Mouse (Mus musculus) effector memory CD4-positive, alpha-beta T cell, adult 5 months (primary cell): ENCODE results near the gene Cdc42se1. TPM values are rescaled to one million over a fixed set of nuclear protein-coding genes. Genes with fewer than 3 reads are reported as not detected.

Experiments used
- polyA plus RNA-seq: library from polyadenylated mRNA; unstranded; fragments of 100-300 nt; shearing (Covaris generic); gene quantifications from one replicate; pipeline ENCODE4 v1.2.1, GENCODE M21; 2017

Gene Cdc42se1
- 249 TPM for polyA plus RNA-seq

DNA sequence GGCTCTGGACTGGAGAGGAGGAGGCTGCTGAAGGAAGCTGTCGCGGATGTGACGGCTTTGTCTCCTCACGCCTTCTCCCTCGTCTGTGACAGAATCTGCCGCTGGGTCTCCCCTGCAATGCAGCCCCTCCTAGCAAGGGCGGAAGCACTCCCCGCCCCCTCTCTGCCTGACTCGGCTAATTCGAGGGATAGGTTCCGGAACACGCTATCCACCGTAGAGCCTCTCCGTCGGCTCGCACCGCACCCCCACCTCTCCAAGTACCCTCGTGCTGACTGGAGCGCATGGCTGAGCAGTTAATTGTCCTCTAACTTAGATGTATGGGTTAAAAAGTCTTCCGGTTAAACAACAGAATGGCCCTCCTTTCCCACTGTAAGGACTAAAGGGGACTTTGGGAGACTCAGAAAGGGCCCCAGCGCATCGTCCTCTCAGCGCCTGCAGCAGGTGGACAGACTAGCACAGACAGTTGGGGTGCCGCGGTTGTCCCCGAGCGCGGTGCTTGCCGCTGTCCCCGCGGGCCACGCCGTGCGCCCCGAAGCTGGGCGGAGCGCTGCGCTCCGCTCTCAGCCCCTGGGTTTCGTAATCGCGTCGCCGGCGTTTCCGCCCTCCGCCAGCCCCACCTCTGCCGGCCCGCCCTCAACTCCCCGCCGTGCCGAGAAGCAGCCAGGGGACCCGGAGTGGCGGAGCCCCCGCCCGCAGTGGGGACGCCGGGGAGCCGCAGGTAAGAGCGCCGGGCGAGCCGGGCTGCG lies at the start of gene Cdc42se1:
Cdc42se1 (plus strand) TSS at position 585 of the 746 bp plus-strand sequence.

GRCm38 (mm10) chr3:95217255-95218134 lies 11.0 kb upstream of the Cdc42se1 start, which contains the start of gene Gabpb2:
TSS of gene Gabpb2 (minus strand) at chr3:95217916.

DNA sequence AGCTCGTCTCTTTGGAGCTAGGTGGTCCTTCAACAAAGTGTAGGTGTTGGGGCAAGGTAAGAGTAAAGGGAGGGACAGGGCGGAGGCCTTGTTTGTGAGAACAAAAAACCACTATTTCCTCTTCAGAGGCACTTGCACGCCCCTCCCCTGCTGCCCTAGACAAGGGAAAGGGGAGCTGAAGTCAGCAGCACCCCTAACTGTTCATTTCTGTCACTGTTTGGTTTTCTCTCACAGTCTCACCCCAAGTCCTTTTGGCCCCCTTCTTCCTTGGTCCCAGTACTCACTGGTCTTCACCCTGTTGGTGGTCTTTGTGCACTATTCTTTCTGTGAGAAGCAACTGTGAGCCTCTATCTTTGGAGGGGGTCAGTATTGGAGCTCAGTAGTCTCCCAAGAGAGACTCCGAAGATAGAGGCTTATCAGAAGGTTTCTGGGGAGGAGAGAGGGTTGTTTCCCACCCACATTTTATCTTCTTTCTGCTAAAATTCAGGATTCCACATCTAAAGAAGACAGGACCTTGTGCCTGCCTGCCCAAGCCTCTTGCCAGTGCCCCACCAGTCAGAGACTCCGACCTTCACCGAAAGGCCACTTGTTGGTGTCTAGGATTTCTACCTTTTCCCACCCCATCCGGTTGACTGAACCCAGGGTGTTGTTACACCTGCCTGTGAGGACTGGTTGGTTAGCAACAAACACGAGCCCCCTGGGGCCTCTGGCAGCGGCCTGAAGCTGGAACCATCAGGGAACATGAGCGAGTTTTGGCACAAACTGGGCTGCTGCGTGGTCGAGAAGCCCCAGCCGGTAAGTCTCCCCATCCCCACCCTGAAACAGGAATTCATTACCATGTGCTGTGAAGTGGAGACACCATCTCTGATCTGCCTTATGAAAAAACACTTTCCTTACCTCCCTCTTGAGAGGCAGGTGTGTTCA lies 3.0 kb downstream of the Cdc42se1 start, which contains the start of gene Mllt11:
Mllt11 (minus strand) TSS at position 874 of the 924 bp plus-strand sequence.

DNA sequence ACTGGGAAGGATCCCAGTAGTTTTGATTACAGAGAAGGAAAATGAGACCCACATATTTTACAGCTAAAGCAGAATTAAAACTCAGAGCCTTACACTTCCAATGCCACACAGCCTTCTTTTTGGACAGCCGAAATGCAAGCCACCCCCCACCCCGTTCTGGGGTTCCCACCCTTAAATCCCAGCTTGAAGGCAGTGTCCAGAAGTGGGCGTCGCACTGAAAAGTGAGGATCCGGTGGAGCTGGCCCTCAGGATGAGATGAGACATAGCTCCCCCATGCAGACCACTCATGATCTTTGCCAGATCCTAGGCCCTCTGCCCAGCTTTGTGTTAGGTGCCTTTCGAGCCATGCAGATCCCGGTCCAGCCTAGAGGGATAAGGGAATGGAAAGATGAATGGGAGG lies 13.0 kb downstream of the Cdc42se1 start, which contains the start of gene Gm128:
Gm128 (minus strand) TSS at position 101 of the 400 bp plus-strand sequence.

DNA sequence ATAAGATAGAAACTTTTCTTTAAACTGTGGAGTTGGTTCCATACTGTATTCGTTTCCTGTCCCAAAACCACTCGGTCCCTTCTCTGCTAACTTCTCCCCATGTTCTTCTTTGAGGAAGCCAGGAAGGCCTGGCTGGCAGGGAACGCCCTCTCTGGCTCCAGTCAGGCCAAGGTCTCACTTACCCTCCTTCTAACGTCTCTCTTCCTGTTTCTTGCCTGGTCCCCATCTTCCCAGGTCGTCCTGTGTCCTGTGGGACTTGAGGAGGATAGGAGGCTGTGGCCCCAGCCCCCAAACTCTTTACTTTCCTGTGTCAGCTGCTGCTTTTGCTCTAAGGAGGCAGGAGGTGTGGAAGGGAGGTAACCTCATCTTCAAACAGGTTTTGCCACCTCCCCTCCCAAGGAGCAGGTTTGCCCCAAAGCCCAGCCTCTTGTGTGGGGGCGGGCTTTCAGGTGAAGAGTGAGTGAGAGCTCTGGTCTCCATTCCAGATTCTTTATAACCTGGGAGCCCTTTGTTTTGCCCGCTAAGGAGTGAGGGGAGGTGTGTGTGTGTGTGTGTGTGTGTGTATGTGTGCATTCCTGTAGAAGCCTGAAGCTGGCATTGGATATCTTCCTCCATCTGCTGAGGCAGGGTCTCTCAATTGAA lies 22.4 kb downstream of the Cdc42se1 start, which contains the start of gene Bnipl:
Bnipl (minus strand) TSS at position 411 of the 642 bp plus-strand sequence.

GRCm38 (mm10) chr3:95281216-95282126 lies 52.9 kb downstream of the Cdc42se1 start, which contains the start of the genes Mindy1 and Prune1:
TSS of gene Mindy1 (plus strand) at chr3:95281345.
TSS of gene Prune1 (minus strand) at chr3:95282076.

Other genes starting within 250 kb of the Cdc42se1 start
- 52.1 TPM for gene Zfp687, start 213.3 kb upstream of the Cdc42se1 start, polyA plus RNA-seq
- 264 TPM for gene Psmd4, start 186.1 kb upstream of the Cdc42se1 start, polyA plus RNA-seq
- gene Pip5k1a, start 121.8 kb upstream of the Cdc42se1 start, polyA plus RNA-seq, result 34.8 TPM
- 81.8 TPM for gene Vps72, start 117.7 kb upstream of the Cdc42se1 start, polyA plus RNA-seq
- gene Tmod4, start 104.3 kb upstream of the Cdc42se1 start, polyA plus RNA-seq, result 0.66 TPM
- 70.8 TPM for gene Scnm1, start 94.7 kb upstream of the Cdc42se1 start, polyA plus RNA-seq
- 26.1 TPM for gene Lysmd1, start 94.6 kb upstream of the Cdc42se1 start, polyA plus RNA-seq
- 199 TPM for gene Tnfaip8l2, start 86.4 kb upstream of the Cdc42se1 start, polyA plus RNA-seq
- 1.1 TPM for gene Sema6c, start 68.3 kb upstream of the Cdc42se1 start, polyA plus RNA-seq
- gene Gabpb2, start 10.8 kb upstream of the Cdc42se1 start, polyA plus RNA-seq, result 29.2 TPM
- gene Mllt11, start 3.4 kb downstream of the Cdc42se1 start, polyA plus RNA-seq, result 5.8 TPM
- gene Gm128, start 12.9 kb downstream of the Cdc42se1 start, polyA plus RNA-seq, result 0.25 TPM
- not detected for gene Bnipl, start 22.5 kb downstream of the Cdc42se1 start, polyA plus RNA-seq
- gene Mindy1, start 52.6 kb downstream of the Cdc42se1 start, polyA plus RNA-seq, result 17.1 TPM
- 5.5 TPM for gene Prune1, start 53.3 kb downstream of the Cdc42se1 start, polyA plus RNA-seq
- 0.67 TPM for gene Anxa9, start 78.4 kb downstream of the Cdc42se1 start, polyA plus RNA-seq
- gene Cers2, start 86.1 kb downstream of the Cdc42se1 start, polyA plus RNA-seq, result 197 TPM
- gene Setdb1, start 128.5 kb downstream of the Cdc42se1 start, polyA plus RNA-seq, result 24.2 TPM
- not detected for gene 4930558C23Rik, start 174.1 kb downstream of the Cdc42se1 start, polyA plus RNA-seq
- gene Arnt, start 205.7 kb downstream of the Cdc42se1 start, polyA plus RNA-seq, result 63.5 TPM